ENCODE assay signal across 31 mouse cellular contexts in the genomic region with DNA sequence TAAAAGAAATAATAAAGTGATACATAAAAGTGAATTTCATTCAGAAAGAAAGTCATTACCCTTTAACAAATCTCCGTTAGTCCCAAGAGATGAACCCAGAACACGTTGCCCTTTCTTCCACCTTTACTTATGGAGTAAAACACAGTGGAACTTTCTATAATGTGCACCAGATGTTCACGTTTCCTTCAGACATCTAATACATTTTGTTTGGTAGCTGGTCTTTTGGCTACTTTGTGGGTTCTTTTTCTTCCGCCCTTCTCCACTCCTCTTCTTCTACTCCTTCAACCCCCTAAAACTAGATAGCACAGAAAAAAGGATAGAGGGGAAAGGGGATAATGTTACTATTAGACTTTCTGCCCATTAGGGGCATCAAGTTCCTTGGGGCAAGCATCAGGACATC. TPM values are rescaled to one million over a fixed set of nuclear protein-coding genes. Genes with fewer than 3 reads are reported as not detected.
"Had no signal": no experiment of that assay in that cellular context is flagged by ENCODE, and none has a peak within 500 bp of the region (broad histone marks: within the 10 kb centered on the region; RNA-seq: fewer than 3 reads in every experiment).

No protein-coding gene starts in this region.

- DNase-seq: gastrocnemius, adult 2 months; gastrocnemius, postnatal 10 days; gastrocnemius, postnatal 25 days; heart, adult 18-20 months; heart, postnatal 10 days; heart, postnatal 4 days; kidney, adult 18-20 months; kidney, adult 8-10 months; kidney, postnatal 10 days; kidney, postnatal 25 days; kidney, postnatal 4 days; liver; liver, embryonic 13.5 days had no signal

- H3K4me1 ChIP-seq: heart, embryonic 10.5 days; hindbrain, embryonic 10.5 days; hindbrain, embryonic 12.5 days; intestine, embryonic 15.5 days had no signal

- H3K9me3 ChIP-seq: heart, embryonic 10.5 days; heart, embryonic 12.5 days; hindbrain, embryonic 10.5 days; hindbrain, embryonic 12.5 days; intestine, embryonic 15.5 days; limb, embryonic 13.5 days; liver, embryonic 13.5 days; liver, embryonic 15.5 days had no signal

- ATAC-seq: hindbrain, embryonic 16.5 days; inflammation-experienced regulatory T-cells, adult 6 months; intestine, embryonic 15.5 days; intestine, postnatal 0 days had no signal

- H3K4me2 ChIP-seq: heart, embryonic 12.5 days; hindbrain, embryonic 12.5 days; hindbrain, embryonic 14.5 days; intestine, embryonic 15.5 days; limb, embryonic 13.5 days; liver, embryonic 11.5 days; liver, embryonic 13.5 days; liver, embryonic 15.5 days had no signal

- H3K27me3 ChIP-seq: heart, embryonic 12.5 days; hindbrain, embryonic 12.5 days; intestine, embryonic 15.5 days; limb, embryonic 13.5 days; liver, embryonic 13.5 days; liver, embryonic 15.5 days had no signal

- H3K9ac ChIP-seq: heart, embryonic 12.5 days; hindbrain, embryonic 12.5 days; hindbrain, embryonic 14.5 days; intestine, embryonic 15.5 days; limb, embryonic 13.5 days; liver, embryonic 13.5 days; liver, embryonic 15.5 days had no signal

- H3K4me3 ChIP-seq: gastrocnemius, adult 2 months; heart, embryonic 10.5 days; heart, embryonic 12.5 days; hindbrain, embryonic 10.5 days; hindbrain, embryonic 12.5 days; intestine, embryonic 15.5 days; layer of hippocampus, adult 2 months; left cerebral cortex, adult 2 months; limb, embryonic 13.5 days; liver, embryonic 13.5 days; liver, embryonic 15.5 days had no signal

- H3K27ac ChIP-seq: gastrocnemius, adult 2 months; heart, embryonic 10.5 days; hindbrain, embryonic 10.5 days; hindbrain, embryonic 12.5 days; hindbrain, embryonic 14.5 days; intestine, embryonic 15.5 days; layer of hippocampus, adult 2 months; left cerebral cortex, adult 2 months; limb, embryonic 13.5 days; liver, embryonic 13.5 days had no signal

RNA-seq across cellular contexts. Expression of gene Baat, which starts 6.3 kb away (rescaled TPM):
- polyA plus RNA-seq: heart, embryonic 10.5 days; heart, embryonic 12.5 days; hindbrain, embryonic 14.5 days; hindbrain, embryonic 16.5 days; inflammation-experienced regulatory T-cells, adult 6 months; kidney, embryonic 14.5 days had no signal

RNA-seq across cellular contexts. Expression of gene Aldob, which starts 36.7 kb away (rescaled TPM):
- polyA plus RNA-seq: hindbrain, embryonic 10.5 days; hindbrain, embryonic 12.5 days; inflammation-experienced regulatory T-cells, adult 6 months had no signal

RNA-seq across cellular contexts. Expression of gene Acnat1, which starts 38.9 kb away (rescaled TPM):
- polyA plus RNA-seq: heart, embryonic 10.5 days; heart, embryonic 12.5 days; heart, embryonic 14.5 days; heart, embryonic 16.5 days; hindbrain, embryonic 10.5 days; hindbrain, embryonic 12.5 days; hindbrain, embryonic 14.5 days; hindbrain, embryonic 16.5 days; inflammation-experienced regulatory T-cells, adult 6 months; kidney, embryonic 14.5 days; limb, embryonic 11.5 days; liver, embryonic 11.5 days had no signal
